Mouse (Mus musculus) cerebellum, adult 9-11 months (tissue): ENCODE measurements around the gene Rnps1.
A peak's percentile ranks its signal among the peaks of the same experiment; 100 is the strongest.

Source experiments
- DNase-seq: peaks from one replicate; pipeline ENCODE4 v3.0.0; 2022

The Rnps1 gene

GRCm38 (mm10) chr17:24470701-24471527 is 56.5 kb downstream of the Rnps1 start:
- peak; percentile 72 for DNase-seq

DNA sequence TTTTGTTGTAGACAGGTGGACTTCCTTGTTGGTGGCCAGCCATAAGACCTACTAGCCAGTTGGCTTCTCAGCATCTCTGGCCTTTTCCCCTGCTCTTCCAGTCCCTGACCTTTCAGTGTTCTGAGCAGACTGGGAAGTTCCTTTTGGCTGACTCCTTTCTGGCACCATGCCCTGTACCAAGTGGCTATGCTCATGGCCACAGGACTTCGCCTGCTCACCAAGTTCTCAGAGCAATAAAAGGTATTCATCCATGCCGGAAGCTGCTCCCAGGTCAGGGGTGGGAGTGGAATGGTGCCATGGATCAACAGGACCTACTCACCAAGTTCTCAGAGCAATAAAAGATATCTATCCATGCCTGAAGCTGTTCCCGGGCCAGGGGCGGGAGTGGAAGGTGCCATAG is 58.1 kb downstream of the Rnps1 start:
- peak; percentile 83 for DNase-seq

DNA sequence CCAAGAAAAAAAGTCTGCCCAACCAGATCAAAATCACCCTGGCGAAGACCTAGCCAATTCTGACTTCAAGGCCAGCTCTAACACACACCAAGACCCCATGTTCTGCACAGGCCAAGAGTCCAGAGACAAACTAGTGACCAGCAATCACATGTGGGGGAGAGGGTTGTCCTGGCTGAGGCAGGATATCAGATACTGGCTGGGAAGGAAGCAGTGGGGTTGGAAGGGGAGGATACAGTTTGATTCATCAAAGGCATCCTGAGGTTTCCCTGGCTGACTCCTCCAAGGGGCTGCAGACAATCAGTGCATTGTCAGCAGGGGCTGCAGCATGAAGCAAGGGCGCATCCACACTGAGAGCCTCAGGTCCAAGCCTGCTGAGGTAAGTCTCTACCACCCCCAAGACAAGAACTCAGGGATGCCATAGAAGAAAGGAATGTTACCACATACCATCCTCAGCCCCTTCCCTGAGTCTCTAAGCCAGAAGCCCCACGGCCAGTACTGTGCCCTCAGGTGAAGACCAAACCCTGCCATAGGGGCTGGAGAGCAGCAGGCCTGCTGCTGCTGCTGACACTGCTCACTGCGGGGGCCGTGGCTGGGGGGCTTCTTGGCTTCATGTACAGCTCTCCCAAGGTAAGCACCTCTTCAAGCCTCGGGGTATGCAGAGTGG is 59.4 kb downstream of the Rnps1 start, which contains the start of gene Bricd5:
Bricd5 (plus strand) TSS at position 273 of the 664 bp plus-strand sequence.
- DNase-seq = no peak

DNA sequence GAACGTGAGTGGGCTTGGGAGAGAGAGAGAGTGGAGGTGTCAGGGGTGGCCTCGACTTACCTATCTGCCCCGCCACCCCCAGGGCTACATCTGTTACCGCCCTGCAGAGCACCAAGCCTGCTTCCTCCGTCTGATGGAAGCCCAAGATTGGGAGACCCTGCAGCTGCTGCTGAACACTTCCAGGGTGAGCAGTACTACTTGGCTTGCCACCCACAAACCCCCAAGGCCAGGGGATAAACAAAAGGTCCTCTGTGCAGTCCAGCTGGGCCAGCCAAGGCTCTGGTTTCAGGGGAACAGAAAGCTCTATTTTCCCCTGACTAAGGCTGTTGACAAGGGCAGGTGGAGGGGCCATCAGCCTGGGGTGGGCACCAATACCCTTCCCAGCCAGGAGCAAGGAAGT is 60.2 kb downstream of the Rnps1 start:
- peak; percentile 57 for DNase-seq
